Mouse (Mus musculus) liver, postnatal 0 days (tissue): ENCODE results near the gene Tnrc18. TPM values are rescaled to one million over a fixed set of nuclear protein-coding genes. Genes with fewer than 3 reads are reported as not detected.

Experiments
- ATAC-seq: fragments of 200-750 bp; cut with Nextera tagmentation; 2 replicates; pipeline ENCODE4 v1.8.0; 2017; ENCODE audit warnings: mild to moderate bottlenecking, moderate library complexity
- DNase-seq: peaks from one replicate; pipeline ENCODE4 v3.0.0-alpha.2; 2016
- H3K27ac ChIP-seq: fragments of 300-500 bp; sonication (generic); 2 replicates; pipeline ENCODE4 v1.5.1; 2014; ENCODE audit warnings: antibody characterized with exemption, moderate library complexity, mild to moderate bottlenecking, low read depth
- H3K27me3 ChIP-seq: fragments of 300-500 bp; sonication (generic); 2 replicates; pipeline ENCODE4 v1.6.1; 2014; ENCODE audit warnings: low read length, control low read depth, mixed read lengths; ENCODE audit not compliant: insufficient read depth
- H3K36me3 ChIP-seq: fragments of 300-500 bp; sonication (generic); replicated peaks from 2 replicates; pipeline ENCODE4 v1.6.1; 2014; ENCODE audit warnings: mild to moderate bottlenecking, control low read depth, low read length, moderate library complexity, mixed read lengths; ENCODE audit not compliant: insufficient read depth
- H3K4me1 ChIP-seq: fragments of 300-500 bp; sonication (generic); 2 replicates; pipeline ENCODE4 v1.6.1; 2014; ENCODE audit warnings: antibody characterized with exemption, mild to moderate bottlenecking, control low read depth; ENCODE audit not compliant: insufficient read depth
- H3K4me2 ChIP-seq: fragments of 300-500 bp; sonication (generic); 2 replicates; pipeline ENCODE4 v1.6.1; 2014; ENCODE audit warnings: low read depth, mild to moderate bottlenecking, low read length, moderate library complexity, mixed read lengths
- H3K4me3 ChIP-seq: fragments of 300-500 bp; sonication (generic); 2 replicates; pipeline ENCODE4 v1.5.1; 2014; ENCODE audit warnings: low read depth, low read length
- H3K9ac ChIP-seq: fragments of 300-500 bp; sonication (generic); replicated peaks from 2 replicates; pipeline ENCODE4 v1.6.1; 2014; ENCODE audit warnings: mild to moderate bottlenecking, moderate library complexity
- H3K9me3 ChIP-seq: fragments of 300-500 bp; sonication (generic); 2 replicates; pipeline ENCODE4 v1.6.1; 2016; ENCODE audit warnings: mild to moderate bottlenecking, control low read depth, low read length, mixed read lengths
- CTCF ChIP-seq: sonication (generic); IDR thresholded peaks from 2 replicates; pipeline ENCODE4 v1.5.1; 2016; ENCODE audit warnings: antibody characterized with exemption, low read depth
- EP300 ChIP-seq: IDR thresholded peaks from 2 replicates; pipeline ENCODE4 v1.6.1; 2016; ENCODE audit warnings: antibody characterized with exemption, low read depth, mild to moderate bottlenecking
- WGBS: fragments of 180-500 bp; shearing (Covaris S2); extraction: QIAGEN DNeasy Blood & Tissue Kit; methylation state at CpG from one replicate; pipeline ENCODE4 v1.1.7; 2014; ENCODE audit not compliant: insufficient replicate concordance; 5-methylcytosine and 5-hydroxymethylcytosine counted together
- polyA plus RNA-seq: library from polyadenylated mRNA; unstranded; fragments of >200 nt; fragmentation: Nextera tagmentation; extraction: Ambion mirVana; gene quantifications from 2 replicates; pipeline ENCODE4 v1.2.1, GENCODE M21; 2015

Gene Tnrc18
- polyA plus RNA-seq, 1 experiment from 2014 or later: 4.0 TPM

- Histone ChIP-seq H3K4me2 (no peak overlapping the region), H3K36me3 (peaks cover 32% of the 10 kb centered on the region), H3K9me3 (peaks cover 5% of the 10 kb centered on the region), H3K4me1 (peaks cover 10% of the 10 kb centered on the region), H3K27ac (no peak overlapping the region), H3K9ac (no peak overlapping the region), H3K27me3 (no peaks in the 10 kb centered on the region), H3K4me3 (no peak overlapping the region)
- DNase-seq (no peak), ATAC-seq (no peak)
- TF ChIP-seq CTCF (no peak), EP300 (no peak)
- 79% methylated on average over 3 of the region's 3 CpGs for WGBS
These were observed 31.2 kb downstream of the Tnrc18 start for GRCm38 (mm10) chr5:142786215-142786614.

- H3K9me3 ChIP-seq: peaks cover 5% of the 10 kb centered on the region; the same call in 1 of the 2 replicates
- no peak overlapping the region for H3K9ac ChIP-seq
- H3K36me3 ChIP-seq: peaks cover 18% of the 10 kb centered on the region
- ATAC-seq (peak; percentile 89), DNase-seq (peak; percentile 46)
- no peaks in the 10 kb centered on the region for H3K27me3 ChIP-seq
- no peak overlapping the region for H3K4me2 ChIP-seq
- H3K4me3 ChIP-seq: no peak overlapping the region
- H3K27ac ChIP-seq: peak overlapping the region; percentile 51
- TF ChIP-seq CTCF (no peak), EP300 (no peak)
- WGBS: 41% methylated on average over 7 of the region's 7 CpGs
- H3K4me1 ChIP-seq: peaks cover 10% of the 10 kb centered on the region
These were observed 34.3 kb downstream of the Tnrc18 start for GRCm38 (mm10) chr5:142783142-142783540.

- H3K4me3 ChIP-seq: no peak overlapping the region
- 79% methylated on average over 8 of the region's 8 CpGs for WGBS
- no peak overlapping the region; the same call in 1 of the 2 replicates for H3K27ac ChIP-seq
- no peak overlapping the region for H3K9ac ChIP-seq
- no peak for ATAC-seq
- H3K27me3 ChIP-seq: no peaks in the 10 kb centered on the region
- H3K36me3 ChIP-seq: peaks cover 13% of the 10 kb centered on the region
- no peak for TF ChIP-seq EP300
- no peak for TF ChIP-seq CTCF
- DNase-seq: no peak
- no peak overlapping the region for H3K4me2 ChIP-seq
- peaks cover 10% of the 10 kb centered on the region for H3K4me1 ChIP-seq
- H3K9me3 ChIP-seq: peaks cover under 1% of the 10 kb centered on the region; the same call in 1 of the 2 replicates
These were observed 34.9 kb downstream of the Tnrc18 start for GRCm38 (mm10) chr5:142782459-142783141.

- Histone ChIP-seq H3K27me3 (no peaks in the 10 kb centered on the region), H3K4me2 (no peak overlapping the region), H3K36me3 (peaks cover 9% of the 10 kb centered on the region; the same call in 1 of the 2 replicates), H3K9ac (no peak overlapping the region), H3K4me3 (no peak overlapping the region), H3K27ac (no peak overlapping the region), H3K4me1 (peaks cover 7% of the 10 kb centered on the region), H3K9me3 (no peaks in the 10 kb centered on the region)
- no peak for ATAC-seq
- 79% methylated on average over 5 of the region's 5 CpGs for WGBS
- TF ChIP-seq CTCF (no peak), EP300 (no peak)
- no peak for DNase-seq
These were observed 36.9 kb downstream of the Tnrc18 start for GRCm38 (mm10) chr5:142780579-142780978.

- Histone ChIP-seq H3K27ac (no peak overlapping the region), H3K9me3 (no peaks in the 10 kb centered on the region), H3K4me1 (peaks cover 4% of the 10 kb centered on the region), H3K4me2 (no peak overlapping the region), H3K27me3 (no peaks in the 10 kb centered on the region), H3K36me3 (peaks cover 19% of the 10 kb centered on the region), H3K9ac (no peak overlapping the region), H3K4me3 (no peak overlapping the region)
- no peak for TF ChIP-seq EP300
- TF ChIP-seq CTCF: no peak
- ATAC-seq (no peak), DNase-seq (no peak)
- 75% methylated on average over 6 of the region's 6 CpGs for WGBS
These were observed 38.6 kb downstream of the Tnrc18 start for GRCm38 (mm10) chr5:142778871-142779270.

GRCm38 (mm10) chr5:142778135-142778534, 39.3 kb downstream of the Tnrc18 start:
- Histone ChIP-seq H3K4me3 (no peak overlapping the region), H3K27me3 (no peaks in the 10 kb centered on the region), H3K27ac (no peak overlapping the region), H3K4me2 (no peak overlapping the region), H3K9ac (no peak overlapping the region), H3K4me1 (peaks cover 4% of the 10 kb centered on the region; the same call in 1 of the 2 replicates), H3K9me3 (no peaks in the 10 kb centered on the region), H3K36me3 (peaks cover 24% of the 10 kb centered on the region)
- ATAC-seq (no peak), DNase-seq (no peak)
- 74% methylated on average over 8 of the region's 8 CpGs for WGBS
- no peak for TF ChIP-seq EP300
- TF ChIP-seq CTCF: no peak
